Mouse (Mus musculus) urinary bladder, postnatal 10 days (tissue): ENCODE results near the gene Prrt3.

Experiments
- DNase-seq: peaks from one replicate; pipeline ENCODE4 v3.0.0; 2022; ENCODE audit warnings: low spot score

Prrt3 gene

DNA sequence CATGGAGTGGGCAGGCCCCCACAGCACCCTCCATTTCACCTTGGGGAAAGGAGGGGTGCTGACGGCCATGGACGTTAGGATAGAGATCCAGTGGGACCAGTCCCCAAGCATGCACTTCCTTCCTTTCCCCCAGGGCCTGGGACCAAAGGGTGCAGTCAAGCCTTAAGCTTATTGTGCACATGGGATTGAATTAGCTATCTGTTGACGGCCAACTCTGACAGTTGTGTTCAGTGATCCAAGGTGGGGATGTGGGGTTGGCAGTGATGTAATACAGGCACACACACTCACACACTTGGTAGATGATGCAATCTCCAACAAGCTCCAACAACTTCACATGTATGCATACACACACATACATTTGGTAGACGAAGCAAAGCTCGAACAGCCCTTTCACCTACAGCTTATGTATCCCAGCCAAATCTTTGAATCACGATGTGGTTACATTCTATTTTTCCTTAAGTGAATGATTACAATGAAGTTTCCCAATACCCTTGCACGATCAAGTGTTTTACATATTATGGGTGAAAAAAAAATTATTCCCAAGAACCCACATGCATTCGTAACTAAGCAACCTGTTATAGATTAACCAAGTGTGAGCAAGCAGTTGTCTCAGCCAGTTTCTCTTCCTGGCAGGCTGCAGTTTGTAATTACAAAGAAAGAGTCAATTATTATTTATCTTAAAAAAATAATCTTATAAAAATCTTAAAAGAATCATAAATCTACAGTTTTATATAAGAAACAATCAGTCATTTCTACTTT, 57.3 kb downstream of the Prrt3 start:
- DNase-seq = no peak
